Mouse (Mus musculus) heart, adult 9 months (tissue): ENCODE data around the gene Kif20b.
A peak's percentile ranks its signal among the peaks of the same experiment; 100 is the strongest.

ENCODE experiments used
- DNase-seq, 2 experiments: peaks; one replicate each; pipeline ENCODE4 v3.0.0; 2022; ENCODE audit warnings: low spot score in 2 of 2

The Kif20b gene

DNA sequence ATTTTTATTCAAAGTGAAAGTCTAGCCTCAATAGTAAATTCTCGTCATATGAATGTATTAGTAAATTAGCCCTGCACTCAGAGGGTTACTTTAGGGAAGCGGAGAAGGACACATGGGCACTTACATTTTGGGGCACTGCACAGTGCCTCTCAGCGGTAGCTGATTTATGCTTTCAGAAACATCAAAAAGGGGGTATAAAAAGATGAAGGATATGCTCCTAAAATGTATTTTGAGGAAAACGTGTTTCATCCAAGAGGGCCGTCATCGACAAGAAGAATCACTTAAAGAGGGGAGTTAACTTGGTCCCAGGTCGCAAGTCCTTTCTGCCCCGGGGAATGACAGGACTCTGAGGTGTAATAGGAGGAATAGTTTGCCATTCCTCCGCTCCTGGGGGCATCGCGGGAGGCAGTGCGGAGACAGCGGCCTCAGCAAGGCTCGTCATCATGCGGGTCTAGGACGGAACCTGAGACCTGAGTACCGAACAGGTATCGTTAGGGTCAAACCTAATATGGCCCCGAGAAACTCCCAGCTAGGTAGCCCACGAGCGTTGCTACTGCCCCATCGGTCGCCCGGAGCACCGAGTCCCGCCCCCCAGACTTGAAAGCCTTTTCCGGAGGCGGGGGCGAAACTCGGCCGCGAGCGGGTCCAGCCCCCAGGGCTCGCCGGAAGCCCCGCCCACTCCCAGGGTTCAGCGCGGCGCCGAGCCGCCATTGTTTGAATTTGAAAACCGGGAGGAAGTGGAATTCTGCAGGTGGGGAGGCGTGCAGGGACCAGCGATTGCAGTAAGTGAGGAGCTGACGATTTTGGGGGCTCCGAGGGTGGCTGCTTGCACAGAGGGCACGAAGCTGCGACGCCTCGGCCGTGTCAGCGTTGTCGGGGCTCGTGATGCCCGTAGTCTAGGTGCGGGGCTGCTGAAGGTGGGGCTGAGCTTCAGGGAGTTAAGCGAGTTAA lies at the start of gene Kif20b:
Gene Kif20b, plus strand, starts transcription at position 710 of the 951 bp plus-strand sequence.
- peak; percentile 85 to 89 for DNase-seq

- DNase-seq = no peak
Measured at GRCm38 (mm10) chr19:34876676-34877075, 45.5 kb upstream of the Kif20b start.

DNA sequence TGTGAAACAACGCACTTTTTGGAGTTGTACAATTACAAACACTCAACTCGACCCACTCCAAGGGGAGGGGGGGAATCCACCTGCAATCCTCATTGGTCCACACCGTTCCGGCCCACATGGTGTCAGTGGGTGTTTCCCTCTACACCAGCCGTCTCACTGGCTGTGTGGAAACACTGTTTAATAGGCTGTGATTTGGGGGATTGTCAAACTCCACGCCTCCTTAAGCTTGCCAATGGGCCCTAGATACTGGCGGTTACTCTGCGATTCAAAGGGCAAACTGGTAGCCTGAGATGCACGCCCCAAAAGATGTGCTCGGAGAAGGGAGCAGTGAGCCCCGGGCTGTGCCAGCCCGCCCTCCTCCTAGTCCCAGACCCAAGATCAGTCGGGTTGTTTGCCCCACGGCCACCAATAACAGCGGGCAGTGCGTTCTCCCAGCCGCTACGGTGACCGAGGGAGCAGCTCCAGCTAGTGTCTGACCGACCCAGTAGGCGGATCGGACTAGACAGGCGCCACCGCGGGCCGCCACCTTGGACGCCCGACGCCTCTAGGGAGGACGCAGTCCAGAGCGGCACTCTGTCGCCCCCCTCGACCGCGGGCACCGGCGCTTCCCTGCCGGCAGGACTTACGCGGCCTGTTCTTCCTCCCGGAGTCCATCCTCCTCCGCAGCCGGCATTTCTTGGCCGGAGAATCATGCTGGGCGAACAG lies 44.1 kb upstream of the Kif20b start:
- peak; percentile 91 to 94 for DNase-seq

- DNase-seq = peak; percentile 71 to 75
Measured at GRCm38 (mm10) chr19:34878603-34879541, 43.3 kb upstream of the Kif20b start, which contains the start of gene Pank1. Gene Pank1 (minus strand): TSS chr19:34879455.

DNA sequence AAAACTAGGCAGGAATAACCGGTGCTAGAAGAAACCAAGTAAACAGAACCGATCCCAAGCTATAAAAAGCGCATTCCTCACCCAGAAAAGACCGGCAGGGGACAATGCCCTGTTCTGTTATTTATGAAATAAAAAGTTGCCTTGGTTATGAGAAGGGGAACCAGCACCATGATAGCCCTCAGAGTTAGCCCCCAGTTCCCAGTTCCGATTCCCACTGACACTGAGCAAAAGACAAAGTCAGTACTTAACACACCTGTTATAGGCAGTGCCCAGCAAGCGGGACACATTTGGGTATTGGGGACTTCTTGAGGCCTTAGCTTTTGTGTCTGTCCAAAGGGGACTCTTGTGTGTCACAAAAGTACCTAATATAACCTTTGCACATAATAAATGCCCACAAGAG lies 42.5 kb upstream of the Kif20b start:
- DNase-seq = no peak

- peak in 1 of 2 experiments; percentile 27 for DNase-seq
Measured at GRCm38 (mm10) chr19:34881160-34881559, 41.0 kb upstream of the Kif20b start.

GRCm38 (mm10) chr19:34882443-34882842 lies 39.7 kb upstream of the Kif20b start:
- DNase-seq = no peak

GRCm38 (mm10) chr19:34883526-34884224 lies 38.5 kb upstream of the Kif20b start:
- DNase-seq = no peak

GRCm38 (mm10) chr19:34886324-34886723 lies 35.8 kb upstream of the Kif20b start:
- DNase-seq = no peak

DNA sequence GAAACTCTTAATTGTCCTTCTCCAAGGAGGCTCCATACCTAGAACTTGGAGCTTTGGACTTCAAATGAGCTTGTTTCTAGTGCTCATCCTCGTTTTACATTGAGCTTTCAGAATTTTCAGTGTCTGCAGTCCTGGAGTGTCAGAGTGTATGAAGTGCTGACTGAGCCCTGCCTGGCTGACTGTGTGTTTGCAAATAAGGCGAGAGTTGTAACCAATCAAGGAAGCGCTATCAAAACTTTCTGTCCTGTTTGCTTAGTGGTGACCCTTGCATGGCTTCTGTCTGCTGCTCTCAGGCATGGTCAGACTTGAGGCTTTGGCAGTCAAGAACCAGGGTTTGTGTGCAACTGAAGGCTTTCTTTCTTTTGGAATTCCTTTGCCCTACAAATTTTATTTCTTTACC lies 31.2 kb upstream of the Kif20b start:
- DNase-seq = no peak

- DNase-seq = no peak
Measured at GRCm38 (mm10) chr19:34891590-34891989, 30.6 kb upstream of the Kif20b start.

DNA sequence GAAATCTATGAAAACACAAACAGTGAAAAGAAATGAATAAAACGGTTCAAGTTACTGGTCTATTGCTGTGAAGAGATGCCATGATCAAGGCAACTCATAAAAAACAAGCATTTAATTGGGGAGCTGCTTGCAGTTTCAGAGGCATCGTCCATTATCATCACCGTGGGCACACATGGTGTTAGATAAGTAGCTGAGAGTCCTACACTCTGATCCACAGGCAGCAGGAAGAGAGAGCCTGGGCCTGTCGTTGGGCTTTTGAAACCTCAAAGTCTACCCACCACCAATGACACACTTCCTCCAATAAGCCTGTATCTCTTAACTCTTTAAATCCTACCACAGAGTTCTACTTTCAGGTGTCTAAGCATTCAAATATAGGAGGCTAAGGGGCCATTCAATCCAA lies 27.1 kb upstream of the Kif20b start:
- DNase-seq = no peak

DNA sequence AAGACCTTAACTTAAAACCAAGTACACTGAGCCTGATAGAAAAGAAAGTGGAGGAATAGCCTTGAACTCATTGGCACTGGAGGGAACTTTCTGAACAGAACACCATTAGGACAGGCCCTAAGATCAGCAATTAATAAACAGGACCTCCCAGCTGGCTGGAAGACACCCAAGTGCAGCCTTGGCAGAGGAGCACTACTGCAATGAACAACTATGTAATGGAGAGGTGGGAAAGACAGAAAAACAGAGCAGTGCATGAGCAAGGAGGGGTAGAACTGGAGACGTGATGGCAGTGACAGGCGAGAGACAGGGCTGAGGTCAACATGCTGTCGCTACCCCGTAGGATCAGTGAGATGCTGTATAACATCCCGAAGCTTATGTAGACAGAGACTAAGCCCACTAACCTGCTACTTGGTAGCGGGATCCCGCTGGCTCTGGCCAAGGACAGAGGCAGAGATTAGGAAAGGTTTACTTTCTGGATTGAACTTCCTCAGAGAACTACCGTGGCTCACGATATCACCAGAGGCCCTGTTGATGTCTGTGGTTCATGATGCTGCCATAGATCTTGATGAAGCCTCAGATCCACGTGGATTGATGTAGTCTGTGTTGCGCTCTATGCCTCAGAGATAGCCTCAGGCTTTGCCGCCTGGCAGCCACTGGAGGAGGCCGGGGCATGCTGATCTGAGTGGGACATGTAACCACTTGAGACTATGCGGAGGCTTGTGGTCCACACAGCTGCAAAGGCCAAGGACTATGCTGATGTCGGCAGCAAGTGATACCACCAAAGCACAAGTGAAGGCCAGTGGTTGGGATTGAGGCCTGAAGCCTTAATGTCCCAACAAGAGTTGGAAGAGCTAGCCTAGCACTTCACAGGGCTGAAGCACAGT lies 24.8 kb upstream of the Kif20b start:
- no peak for DNase-seq

- no peak for DNase-seq
Measured at GRCm38 (mm10) chr19:34898941-34899340, 23.2 kb upstream of the Kif20b start.

DNA sequence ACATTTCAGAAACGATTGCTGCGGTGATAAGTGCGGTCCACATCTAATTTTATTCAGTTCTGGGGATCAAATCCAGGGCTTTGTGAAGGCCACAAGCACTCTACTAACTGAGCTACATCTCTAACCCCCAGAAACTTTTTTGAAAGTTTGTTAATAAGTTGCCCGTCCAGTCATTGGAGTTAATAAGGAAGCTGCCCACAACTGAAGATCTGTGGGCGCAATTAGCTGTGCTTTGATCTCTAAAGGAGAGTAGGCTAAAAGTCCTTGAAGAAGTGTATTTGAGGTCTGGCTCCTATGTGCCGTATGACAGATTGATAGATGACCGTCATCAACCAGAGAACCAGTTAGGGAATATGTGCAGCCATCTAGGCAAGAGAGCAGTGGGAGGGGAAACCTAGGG lies 20.9 kb upstream of the Kif20b start:
- DNase-seq = no peak

DNA sequence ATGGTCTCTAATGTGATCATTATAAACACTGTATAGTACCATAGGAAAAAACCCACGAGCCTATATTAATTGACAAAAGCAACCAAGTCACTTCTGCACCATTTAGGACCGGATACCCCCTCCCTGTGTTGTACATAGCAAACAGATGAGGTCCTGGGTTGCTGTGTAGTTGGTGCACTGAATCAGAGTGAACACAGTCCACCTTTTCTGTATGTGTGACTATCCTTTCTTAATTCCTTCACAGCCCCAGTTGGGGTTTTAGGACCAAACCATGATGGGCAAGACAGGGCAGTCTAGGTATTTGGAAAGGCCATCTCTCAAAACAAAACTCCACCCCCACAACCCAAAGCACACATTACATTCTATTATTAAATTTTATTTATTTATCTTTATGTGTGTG lies 20.4 kb upstream of the Kif20b start:
- DNase-seq = no peak

DNA sequence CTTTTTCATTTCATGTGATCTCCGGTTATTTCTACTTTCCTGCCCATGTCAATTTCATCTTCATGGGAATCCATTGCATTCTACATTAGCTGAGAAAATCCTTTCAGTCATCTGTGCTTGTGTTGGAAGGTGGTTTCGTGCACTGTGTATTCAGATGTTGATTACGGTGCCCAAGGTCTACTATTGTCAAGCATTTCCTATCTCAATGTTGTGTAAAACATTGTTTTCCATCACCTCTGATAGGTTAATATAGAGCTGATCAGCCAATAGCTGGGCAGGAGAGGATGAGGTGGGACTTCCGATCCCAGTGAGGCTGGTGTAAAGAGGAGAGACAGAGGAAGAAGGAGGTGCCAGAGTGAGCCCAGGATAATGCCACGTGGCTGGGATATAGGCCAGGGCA lies 18.1 kb upstream of the Kif20b start:
- no peak for DNase-seq

DNA sequence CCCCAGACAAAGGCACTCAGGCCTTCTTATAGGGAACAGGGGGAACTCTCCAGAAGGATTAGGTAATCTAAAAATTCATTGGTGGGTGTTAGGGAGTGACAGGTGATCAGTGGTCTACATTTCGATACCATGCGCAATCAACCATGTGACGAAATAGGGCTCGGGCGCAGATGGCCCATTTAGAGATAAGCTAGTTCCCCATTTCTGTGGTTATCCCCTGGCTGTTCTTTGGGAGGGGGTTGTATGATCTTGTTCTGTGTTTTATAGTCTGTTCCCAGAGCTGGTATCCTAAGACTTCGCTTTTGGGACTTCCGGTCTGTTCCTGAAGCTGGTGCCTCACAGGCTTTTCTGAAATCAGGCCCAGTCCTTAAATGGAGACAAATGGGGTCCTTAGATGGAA lies 16.7 kb upstream of the Kif20b start:
- no peak for DNase-seq

GRCm38 (mm10) chr19:34906772-34907171 lies 15.4 kb upstream of the Kif20b start:
- DNase-seq = peak in 1 of 2 experiments; percentile 2

GRCm38 (mm10) chr19:34912366-34912765 lies 9.8 kb upstream of the Kif20b start:
- DNase-seq = no peak
